Mouse (Mus musculus) c-Kit-positive CD71-negative TER-119-negative erythroid progenitor cells, embryonic 14.5 days (primary cell): ENCODE measurements at regions not wholly inside any gene's neighbourhood (a gene's known extent, or its start where the extent isn't known, plus 50 kb on each side); places are given as distances from the start of the nearest gene placed in this dataset.
A peak's percentile ranks its signal among the peaks of the same experiment; 100 is the strongest.

Source experiments
- DNase-seq: peaks from one replicate; pipeline ENCODE4 v3.0.0-alpha.2; 2013; ENCODE audit warnings: low read depth

DNA sequence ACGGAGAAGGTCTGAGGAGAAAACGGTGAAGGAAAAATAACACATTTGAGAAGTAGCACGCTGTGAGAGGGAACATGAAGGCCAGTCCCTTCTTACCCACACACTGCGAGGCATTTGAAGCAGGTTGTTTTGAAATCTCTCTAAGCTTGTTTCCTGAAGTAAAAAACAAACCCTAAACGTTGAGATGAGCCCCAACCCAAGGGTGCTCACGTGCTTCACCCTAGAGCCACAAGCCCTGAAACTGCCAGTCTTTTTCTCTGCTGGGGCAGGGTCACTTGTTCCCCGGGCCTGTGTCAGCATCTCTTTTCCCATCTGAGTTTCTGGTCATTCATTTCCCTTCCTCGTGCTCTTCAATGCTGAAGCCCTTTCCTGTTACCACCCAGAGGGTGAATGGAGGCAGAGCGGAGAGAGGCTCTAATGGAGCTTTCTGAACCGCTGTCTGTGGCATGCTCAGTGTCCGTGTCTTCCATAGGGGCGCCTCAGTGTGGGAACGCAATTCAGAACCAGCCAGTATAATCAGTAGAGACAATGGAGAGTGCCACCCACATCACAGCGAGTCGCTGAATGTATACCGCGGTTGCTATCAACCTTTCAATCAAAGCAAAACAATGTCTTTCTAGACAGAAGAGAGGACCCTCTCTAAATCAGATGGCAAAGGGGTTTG lies 375.0 kb upstream of the Gm10131 start:
- DNase-seq, result no peak

DNA sequence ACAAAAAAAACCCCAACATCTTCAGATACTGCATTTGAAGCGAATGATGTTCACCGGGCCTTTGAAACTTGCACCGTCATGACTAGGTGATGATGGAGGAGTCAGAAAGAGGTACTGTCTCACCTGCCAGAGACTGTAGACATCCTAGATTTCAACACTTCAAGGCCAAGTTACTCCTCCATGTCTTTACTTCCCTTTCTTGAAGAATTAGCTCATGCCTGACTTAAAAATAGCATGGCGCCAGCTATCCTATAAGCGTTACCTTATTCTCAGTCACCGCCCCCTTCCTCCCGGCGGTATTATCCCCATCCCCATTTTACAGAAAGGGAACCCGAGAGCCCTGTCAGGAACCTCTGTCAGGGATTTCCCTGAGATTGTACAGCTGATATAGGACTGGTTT lies 374.4 kb upstream of the Gm10131 start:
- DNase-seq, result no peak

DNA sequence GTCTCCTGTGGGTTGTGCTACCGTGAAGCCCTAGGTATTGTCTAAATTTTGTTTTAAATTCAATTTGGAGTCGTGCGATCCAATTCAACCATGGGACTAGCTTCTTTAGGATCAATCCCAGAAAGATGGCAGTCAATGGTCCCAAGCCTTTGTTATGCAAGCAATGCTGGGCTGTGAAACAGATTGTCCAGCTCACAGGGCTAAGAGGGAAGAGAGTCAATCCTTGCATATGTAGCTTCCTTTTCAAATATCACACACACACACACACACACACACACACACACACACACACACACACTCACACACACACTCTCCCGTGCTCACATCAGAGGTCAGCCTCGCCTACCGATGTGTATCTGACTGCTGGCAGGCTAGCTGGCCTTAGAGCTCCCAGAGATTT lies 373.8 kb upstream of the Gm10131 start:
- DNase-seq, result no peak

DNA sequence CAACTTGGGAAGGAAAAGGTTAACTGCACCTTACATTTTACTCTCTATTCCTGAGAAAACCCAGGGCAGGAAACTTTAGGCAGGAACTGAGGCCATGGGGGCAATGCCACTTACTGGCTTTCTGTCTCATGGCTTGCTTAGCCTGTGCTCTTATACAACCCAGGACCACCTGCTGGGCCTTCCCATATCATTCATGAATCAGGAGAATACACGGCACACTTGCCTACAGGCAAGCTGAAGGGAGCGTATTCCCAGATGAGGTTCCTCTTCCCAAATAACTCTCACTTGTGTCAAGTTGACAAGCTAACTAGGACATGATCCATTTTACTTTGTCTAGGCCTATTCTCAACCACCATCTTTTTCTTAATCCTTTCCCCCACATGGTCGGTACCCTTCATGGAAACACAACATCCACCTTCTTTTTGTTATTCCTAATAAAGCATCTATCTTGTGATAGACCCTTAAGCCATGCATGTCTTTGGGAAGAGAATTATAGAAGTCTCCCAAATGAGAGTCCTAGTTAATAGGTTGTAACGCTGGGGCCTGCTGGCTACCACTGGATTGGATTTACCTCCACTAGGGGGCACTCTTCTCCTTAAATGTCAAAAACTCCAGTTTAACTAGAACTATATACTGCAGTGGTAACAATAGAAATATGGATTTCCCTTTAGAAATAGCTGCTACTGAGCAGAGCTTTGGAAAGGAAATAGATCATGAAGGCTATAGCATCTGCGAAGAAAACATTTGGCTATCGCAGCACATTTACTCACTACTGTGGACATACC lies 373.2 kb upstream of the Gm10131 start:
- DNase-seq, result peak; percentile 35

DNA sequence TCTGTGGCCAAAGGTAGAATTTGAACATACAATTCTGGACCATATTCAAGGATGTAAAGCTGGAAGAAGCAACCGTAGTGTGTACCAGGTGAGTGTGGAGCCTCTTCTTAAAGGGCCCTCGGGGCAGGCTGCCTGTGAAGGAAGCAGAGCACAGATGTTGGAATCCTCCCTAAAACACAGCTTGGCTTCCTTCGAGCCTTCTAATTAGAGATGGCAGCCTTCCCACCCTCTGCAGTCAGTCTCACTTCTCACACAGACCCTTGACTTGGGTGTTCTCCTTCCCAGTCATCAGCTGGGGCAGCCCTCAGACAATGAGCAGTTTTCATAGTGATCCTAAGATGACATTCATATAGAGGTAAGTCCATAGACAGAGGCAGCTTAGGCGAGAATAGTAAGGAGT lies 371.7 kb upstream of the Gm10131 start:
- DNase-seq, result no peak

DNA sequence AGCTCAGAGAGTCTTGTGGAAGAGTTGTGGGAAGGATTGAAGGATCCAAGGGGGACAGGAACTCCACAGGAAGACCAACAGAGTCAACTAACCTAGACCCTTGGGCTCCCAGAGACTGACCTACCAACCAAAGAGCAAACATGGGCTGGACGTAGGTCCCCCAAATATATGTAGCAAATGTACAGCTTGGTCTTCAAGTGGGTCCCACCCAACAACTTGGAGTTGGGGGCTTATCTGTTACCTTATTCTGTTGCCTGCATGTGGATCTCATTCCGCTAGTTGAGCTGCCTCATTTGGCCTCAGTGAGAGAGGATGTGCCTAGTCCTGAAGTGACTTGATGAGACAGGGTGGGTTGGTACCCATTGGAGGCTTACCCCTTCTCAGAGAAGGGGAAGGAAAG lies 371.1 kb upstream of the Gm10131 start:
- no peak for DNase-seq

DNA sequence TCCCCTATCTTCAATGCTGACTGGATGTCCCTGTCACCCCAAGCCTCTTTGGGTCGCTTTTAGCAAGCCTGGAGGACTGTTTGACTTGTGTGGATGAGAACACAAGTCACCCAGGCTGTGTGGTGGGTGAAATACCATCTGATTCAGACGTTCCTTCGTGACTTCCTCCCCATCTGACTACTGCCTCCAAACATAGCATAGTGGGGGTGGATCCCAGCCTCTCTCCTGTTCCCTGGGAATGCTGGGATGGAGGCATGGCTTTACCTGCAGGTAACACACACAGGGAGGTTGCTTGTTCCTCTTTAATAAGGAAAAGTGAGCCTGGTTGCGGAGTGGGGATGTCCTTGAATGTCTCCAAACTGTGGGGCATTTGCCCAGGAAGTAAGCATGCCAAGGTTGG lies 369.0 kb upstream of the Gm10131 start:
- DNase-seq, result no peak

DNA sequence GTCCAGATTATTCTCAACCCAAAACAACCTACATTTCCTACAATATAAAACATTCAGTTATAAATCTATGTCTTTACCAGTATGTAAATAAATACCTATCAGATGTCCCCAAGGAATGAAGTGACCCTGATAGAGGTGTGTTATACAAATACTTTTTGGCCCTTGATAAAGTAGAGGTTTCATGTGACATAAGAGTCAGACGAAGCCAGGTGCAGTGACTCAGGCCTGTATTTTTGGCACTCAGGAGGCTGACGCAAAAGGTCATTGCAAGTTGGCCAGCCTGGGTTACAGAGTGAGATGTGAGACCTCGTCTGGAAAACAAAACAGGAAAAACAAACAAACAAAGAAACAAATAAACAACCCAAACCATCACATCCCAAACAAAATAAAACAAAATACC lies 367.4 kb upstream of the Gm10131 start:
- no peak for DNase-seq

DNA sequence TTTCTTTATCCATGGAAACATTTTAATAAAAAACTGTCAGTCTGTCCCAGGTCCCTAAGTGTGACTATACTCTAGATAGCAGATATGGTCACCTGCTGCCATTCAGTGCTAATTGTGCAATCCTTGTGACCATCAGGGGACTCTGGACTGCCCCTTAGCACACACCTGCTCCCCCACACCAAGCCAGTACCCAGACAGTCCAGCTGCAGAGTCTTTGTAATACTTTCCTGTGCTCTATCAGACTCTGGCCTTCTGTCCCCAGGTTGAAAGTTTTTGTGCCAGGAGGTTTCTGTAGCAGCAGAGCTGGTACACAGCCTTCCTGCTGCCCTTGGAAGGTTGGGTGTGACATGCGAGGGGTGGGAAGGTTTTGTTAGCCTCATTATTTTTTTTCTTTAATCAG lies 366.9 kb upstream of the Gm10131 start:
- no peak for DNase-seq

DNA sequence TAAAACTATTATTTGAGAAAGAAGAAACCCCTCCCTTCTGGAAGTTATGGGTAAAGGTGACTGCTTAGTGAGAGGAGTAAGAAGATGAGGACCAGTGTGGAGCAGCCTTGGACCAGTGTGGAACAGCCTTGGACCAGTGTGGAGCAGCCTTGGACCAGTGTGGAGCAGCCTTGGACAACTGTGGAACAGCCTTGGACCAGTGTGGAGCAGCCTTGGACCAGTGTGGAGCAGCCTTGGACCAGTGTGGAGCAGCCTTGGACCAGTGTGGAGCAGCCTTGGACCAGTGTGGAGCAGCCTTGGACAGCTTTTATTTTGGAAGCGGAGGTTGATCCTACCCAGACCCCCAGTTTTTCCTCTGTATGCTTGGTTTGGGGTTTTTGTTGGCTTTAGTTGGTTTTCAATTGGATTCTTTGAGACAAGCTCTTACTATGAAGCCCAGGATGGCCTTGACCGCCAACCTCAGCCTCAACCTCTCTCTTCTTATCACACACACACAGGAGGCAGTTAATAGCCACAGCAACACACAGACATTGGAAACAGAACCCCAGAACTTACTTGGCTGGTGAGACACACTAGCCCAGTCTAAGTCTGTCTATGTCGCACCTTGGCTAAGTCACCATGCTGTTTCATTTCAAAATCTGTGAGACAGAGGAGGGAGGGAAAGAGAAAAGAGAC lies 364.7 kb upstream of the Gm10131 start:
- DNase-seq, result no peak

DNA sequence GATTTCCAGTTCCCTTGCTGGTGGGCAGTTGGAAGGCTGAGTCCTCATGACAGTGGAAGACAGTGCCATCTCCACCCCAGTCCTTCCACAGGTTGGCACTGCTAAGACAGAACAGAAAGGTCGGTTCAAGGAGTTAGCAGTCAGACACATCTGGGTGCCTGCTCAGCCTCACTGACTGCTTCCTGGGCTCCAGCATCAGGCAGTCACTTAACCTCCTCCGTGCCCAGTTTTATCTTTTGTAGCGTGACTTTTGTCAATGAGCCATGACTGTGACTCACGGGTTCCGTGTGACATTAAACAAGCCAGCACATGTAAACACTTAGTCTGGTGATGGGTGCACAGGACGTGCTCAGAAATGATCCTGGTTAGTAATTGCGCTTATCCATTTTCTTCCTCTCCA lies 363.1 kb upstream of the Gm10131 start:
- DNase-seq, result no peak

DNA sequence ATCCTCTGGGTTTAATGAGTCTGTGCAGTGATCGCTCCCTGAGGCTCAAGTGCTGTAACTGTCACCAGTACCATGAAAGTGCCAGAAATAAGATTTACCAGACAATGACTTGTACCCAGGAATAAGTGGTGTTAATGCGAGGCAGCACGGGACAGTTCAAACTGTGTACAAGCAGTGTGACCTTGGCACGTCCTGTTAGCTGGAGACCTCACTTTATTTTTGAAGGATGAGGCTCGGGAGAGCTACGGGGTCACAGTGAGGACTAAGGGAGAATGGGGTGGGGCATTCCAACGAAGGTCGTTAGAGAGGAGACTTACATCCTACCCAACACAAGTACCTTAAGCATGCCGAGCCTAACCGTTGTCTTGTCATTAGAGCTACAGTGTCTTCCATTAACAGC lies 362.2 kb upstream of the Gm10131 start:
- no peak for DNase-seq

DNA sequence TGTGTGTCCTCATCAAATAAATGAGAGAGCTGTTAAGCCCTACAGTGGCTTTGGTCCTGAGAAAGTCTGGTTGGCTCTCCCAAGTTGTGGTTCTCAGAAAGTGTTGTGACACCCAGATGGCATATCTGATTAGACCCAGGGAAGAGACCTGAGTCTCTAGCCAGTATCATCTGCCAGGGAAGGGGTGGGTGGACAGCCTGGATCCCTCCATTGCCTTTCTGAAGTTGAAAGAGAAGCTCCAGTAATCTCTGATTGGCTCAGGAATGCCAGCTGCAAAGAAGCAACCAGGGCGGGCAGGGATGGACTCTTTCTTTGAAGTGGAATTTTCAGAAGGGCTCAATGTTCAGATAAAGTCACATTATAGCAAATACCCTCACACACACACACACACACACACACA lies 361.8 kb upstream of the Gm10131 start:
- DNase-seq, result no peak

DNA sequence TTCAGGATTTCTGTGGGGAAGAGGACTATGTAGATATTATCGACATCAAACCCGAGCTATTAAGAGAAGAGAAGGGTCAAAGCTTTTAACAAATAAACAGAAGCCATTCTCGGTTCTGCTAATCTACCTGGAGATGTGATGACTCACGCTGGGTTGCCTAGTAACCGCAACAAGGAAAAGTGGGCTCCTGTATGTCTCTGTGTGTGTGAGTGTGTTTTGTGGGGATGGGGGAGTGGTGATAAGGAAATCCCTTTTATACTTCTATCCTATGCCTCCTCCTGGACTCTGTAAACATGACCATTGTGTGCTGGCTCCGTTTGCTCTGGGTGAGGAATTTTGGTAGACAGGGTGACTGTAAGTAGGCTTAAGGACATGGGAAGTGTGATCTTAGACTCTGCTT lies 361.3 kb upstream of the Gm10131 start:
- DNase-seq, result no peak

DNA sequence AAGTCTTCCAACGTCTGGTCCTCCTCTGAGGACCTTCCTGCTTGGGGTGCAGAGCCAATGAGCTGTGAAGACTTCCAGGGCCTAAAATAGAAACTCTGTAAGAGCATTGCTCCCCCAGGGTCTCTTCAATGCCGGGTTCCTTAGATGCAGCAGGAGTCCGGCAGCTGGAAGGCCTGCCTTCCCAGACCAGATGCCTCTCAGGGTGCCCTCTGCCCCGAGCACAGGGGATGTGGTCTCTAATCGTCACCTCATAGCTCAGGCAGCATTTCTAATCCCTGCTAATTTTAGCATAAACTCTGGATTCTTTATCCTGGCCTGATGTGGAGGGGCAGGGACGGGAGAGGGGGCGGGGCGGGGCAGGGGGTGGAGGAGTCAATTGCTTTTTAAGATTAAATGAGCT lies 360.9 kb upstream of the Gm10131 start:
- DNase-seq, result no peak

DNA sequence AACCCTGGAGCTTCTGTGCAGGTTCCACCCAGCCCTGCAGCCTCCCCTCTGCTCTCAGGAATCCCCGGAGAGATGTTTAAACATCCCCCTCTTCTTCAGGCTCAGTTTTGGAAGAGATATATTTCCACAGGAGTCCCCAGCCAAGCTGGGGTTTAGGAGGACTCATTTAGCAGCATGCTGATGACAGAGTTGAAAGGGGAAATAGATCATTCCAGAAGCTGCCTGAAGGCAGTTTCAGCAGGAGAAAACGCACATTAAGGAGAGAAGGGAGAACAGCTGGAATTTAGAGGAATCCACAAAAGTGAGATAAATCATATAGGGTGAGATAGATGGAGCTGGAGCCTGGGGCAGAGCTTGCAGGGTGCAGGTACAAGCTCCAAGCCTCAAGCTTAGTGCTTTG lies 357.6 kb upstream of the Gm10131 start:
- DNase-seq, result no peak

DNA sequence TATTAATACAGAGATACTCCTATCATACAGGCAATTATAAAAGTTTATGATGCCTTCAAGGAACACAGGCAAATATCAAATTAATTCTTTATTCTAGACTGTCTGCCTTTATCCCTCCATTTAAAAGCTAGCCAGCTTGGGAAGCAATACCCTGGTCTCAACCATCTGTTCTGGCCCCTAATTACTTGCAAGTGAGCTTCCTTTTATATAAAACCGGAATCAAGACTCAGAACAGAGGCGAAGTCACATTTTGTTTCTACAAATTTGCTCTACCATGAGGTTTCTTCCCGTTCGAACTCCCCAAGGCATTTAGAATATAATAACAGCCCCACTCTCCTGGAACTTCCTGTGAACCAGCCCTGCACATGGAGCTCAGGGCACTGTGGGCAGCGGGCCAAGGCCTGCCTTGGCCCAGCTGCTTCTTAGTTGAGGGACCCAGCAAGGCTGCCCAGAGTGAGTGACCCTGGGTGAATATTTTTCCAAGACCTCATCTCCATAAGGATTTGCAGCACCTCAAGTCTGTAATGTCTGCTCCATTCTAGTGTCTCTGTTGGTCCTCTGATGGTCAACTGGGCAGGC lies 355.3 kb upstream of the Gm10131 start:
- DNase-seq, result no peak

DNA sequence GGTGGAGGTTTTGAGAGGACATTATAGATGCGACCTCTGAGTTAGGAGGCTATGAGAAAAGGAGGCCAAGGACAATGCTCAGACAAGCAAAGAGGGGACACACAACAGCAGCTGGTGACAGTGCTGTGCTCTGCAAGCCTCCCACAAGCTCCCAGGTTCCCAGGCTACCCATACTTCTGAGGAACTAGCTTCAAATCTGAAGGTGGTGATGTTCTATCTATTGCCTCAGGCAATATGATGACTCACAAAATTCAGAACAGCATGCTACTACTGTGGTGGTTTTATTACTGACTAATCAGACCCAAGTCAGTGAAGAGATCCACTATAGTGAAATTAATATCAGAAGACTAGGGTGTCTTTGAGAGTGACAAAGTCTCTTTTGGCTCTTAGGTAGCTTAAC lies 353.9 kb upstream of the Gm10131 start:
- no peak for DNase-seq

DNA sequence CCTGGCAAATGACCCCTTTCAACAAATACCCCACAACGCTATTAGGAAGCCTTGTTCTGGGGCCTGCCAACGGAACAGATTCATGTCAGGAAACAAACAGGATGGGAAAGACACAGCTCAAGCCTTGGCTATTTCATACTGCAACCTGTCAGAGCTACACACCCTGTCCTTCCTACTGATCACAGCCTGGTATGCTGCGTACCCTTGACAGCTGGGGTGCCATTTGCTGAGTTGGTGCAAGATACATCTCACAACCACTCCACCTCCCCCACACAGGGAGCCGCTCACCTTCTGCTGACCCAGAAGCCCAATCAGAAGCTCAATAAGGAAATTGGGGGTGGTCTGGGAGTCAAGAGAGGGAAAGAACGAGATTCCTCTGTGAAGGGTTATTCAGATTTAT lies 350.7 kb upstream of the Gm10131 start:
- DNase-seq, result no peak

DNA sequence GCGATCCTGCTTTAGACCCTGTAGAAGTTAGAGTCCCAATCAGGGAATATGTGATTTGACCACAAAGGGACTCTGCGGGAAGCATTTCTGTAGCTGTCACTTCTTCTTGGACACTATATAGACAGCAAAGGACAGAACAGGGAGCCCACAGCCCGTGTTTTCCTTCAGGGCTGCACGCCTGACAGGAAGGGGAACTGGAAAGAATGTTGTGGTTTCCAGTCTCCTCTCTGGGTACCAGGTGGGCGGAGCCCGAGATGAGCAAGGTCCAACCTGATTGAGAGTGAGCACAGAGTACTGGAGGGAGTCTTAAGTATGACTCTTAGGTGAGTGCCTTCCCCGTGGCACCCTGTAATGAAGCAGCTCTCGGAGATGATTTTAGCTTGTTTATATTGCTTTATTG lies 346.8 kb upstream of the Gm10131 start:
- no peak for DNase-seq

DNA sequence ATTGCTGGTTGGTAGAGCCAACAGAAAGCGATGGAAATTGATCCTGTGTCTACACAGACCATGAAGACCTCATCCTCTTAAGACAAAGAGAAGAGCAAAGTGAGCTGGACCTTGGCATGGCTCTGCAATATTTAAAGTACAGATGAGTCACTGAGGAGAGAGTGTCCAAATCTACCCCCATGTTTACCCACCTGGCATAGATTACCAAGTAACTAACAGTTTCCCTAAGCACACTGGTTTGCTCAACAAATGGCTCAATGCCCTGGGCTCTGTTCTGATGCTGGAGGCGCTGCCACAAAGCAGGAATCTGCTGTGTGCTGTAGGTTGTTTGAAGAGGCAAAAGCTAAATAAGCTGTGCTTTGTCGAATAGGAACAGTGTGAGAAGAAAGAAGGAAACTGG lies 345.0 kb upstream of the Gm10131 start:
- no peak for DNase-seq

DNA sequence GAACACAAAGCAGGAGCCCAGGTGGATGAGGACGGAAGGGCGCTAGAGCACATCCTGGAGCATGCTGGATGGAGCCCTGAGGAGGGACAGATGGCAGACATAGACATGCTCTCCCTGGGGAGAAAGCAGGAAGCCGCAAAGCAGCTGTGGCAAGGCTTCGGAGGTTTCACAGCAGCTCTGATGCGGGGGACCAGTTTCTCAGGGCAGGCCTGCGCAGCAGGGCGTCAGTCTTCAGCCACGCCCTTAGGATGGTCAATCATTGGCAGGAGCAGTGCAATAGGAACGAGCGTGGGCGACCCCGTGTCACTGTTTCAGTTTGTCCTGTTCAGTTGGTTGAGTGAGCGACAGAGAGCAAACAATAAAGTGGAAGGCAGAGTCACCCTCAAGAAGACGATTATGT lies 343.8 kb upstream of the Gm10131 start:
- DNase-seq, result no peak

DNA sequence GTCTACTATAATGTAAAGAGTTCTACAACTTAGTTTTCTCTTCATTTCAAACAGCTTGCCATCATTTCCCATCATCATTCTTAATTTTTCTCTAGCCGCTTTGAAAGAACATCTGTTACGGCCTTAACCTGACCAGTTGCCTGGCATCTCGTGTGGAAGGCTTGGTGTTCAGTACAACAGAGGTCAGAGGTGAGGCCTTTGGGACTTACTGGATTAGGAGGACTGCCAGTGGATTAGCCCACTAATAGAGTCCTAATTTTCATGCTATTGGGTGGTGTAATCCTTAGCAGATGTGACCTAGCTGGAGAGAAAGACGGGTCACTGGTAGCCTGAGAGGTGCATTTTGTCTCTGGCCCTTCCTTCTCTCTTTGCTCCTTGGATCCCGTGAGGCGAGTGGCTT lies 341.3 kb upstream of the Gm10131 start:
- DNase-seq, result no peak
